Comparison of ENCODE assay signal across 10 mouse cellular contexts in the genomic region with DNA sequence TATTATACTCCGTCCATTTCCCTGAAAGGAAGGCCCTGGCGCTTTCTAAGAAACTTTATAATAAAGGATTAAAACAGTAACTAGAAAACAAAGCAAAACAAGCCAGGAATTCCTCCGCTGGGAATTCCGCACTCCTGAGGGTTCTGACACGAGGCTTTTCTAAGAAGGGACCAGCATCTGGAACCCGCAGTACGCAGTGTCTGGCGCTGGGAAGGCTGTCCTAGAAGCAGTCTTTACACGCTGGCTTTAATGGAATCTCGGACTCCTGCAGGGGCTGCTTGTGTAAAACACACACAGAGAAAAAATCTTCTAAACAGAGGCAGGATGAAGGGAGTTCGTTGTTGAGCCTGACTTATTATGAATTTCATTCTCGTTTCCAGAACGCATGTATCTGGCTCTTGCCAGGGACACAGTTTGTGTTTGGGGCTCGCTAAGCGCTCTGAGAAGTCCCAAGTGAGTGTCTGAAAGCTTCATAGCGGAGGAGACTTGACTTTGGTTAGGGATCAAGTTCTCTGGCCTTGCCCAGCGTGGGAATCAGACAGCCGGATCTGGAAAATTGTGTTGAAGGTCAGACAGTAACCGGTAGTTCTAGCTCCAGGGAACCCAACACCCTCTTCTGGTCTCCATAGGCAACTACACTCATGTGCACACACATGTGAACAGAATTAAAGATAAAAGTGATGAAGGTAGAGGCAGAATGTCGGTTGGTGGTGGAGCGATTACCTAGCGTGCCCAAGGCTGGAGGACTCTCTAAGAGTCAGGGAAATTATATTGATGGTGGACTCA.
DNase-seq lines count a peak whose midpoint lies in the region; ATAC-seq lines count a peak whose summit lies in the region.
"Had no signal": no experiment of that assay in that cellular context is flagged by ENCODE, and none has a peak within 500 bp of the region (broad histone marks: within the 10 kb centered on the region; RNA-seq: fewer than 3 reads in every experiment).

No protein-coding gene starts in this region.

- H3K9me3 ChIP-seq in kidney, embryonic 14.5 days (ENCODE audit: control insufficient read depth, low read length) = no peaks in the 10 kb centered on the region

- H3K27ac ChIP-seq in kidney, embryonic 14.5 days (ENCODE audit: low read depth, low read length) = peak overlapping the region; percentile 81

- H3K27me3 ChIP-seq in kidney, embryonic 14.5 days (ENCODE audit: control insufficient read depth, insufficient read depth, low read length) = no peaks in the 10 kb centered on the region
- H3K27me3 ChIP-seq: Patski had no signal

- ATAC-seq in kidney, embryonic 14.5 days (ENCODE audit: low FRiP score, low TSS enrichment) = no peak
- ATAC-seq: Patski had no signal

- no peak for DNase-seq in kidney, adult 18-20 months
- peak; percentile 68 for DNase-seq in adipocyte (ENCODE audit: low spot score)
- peak; percentile 36 for DNase-seq in heart, adult 8-10 months (ENCODE audit: low spot score)
- DNase-seq in kidney, postnatal 14 days = peak; percentile 34
- no peak for DNase-seq in ovary, postnatal 36 days (ENCODE audit: low spot score)
- no peak for DNase-seq in left cerebral cortex, adult 9 months (ENCODE audit: low spot score in 2 of 2)
- DNase-seq in urinary bladder, adult 2 months (ENCODE audit: low spot score) = no peak
- DNase-seq: cerebellum, adult 11 months had no signal

- no peaks in the 10 kb centered on the region for H3K36me3 ChIP-seq in kidney, embryonic 14.5 days (ENCODE audit: control insufficient read depth, insufficient read depth, low read length)

- no peak overlapping the region for H3K4me2 ChIP-seq in kidney, embryonic 14.5 days (replicated peaks; ENCODE audit: low read depth, low read length)

- no peak overlapping the region for H3K4me3 ChIP-seq in kidney, embryonic 14.5 days (ENCODE audit: low read length)

- WGBS in kidney, embryonic 14.5 days = 80% methylated on average over 22 of the region's 22 CpGs

- H3K4me1 ChIP-seq in kidney, embryonic 14.5 days (ENCODE audit: control insufficient read depth, insufficient read depth, low read length) = 0 out of 2 replicates have a peak, but pooled peaks cover 18% of the 10 kb centered on the region

- H3K9ac ChIP-seq in kidney, embryonic 14.5 days (ENCODE audit: low read depth, low read length) = no peak overlapping the region

Comparison
In these comparisons a context has a peak if more than half of its experiments do, and no peak if none do; other contexts are left out.
1. DNase-seq: peak in adipocyte (single experiment), heart, adult 8-10 months (single experiment) and kidney, postnatal 14 days (single experiment); none in kidney, adult 18-20 months (single experiment), ovary, postnatal 36 days (single experiment), left cerebral cortex, adult 9 months (0 of 2) and urinary bladder, adult 2 months (single experiment).